Mouse (Mus musculus) R1 (cell line): ENCODE results near the gene Gm20671.
"Not testable (repeated sequence)": the region's sequence is repeated elsewhere in the genome, so short reads cannot be mapped to it uniquely, and the experiment has no call there.

Experiments used
- DNase-seq: peaks from one replicate; pipeline ENCODE4 v3.0.0-alpha.2; 2018; ENCODE audit warnings: low read depth, low spot score

The Gm20671 gene

GRCm38 (mm10) chr5:32785313-32785915, 41.5 kb downstream of the Gm20671 start, which contains the start of gene Pisd:
Gene Pisd, minus strand, starts transcription at chr5:32785646.
- peak; percentile 96 for DNase-seq

GRCm38 (mm10) chr5:32784726-32785125, 42.2 kb downstream of the Gm20671 start:
- no peak for DNase-seq

- no peak for DNase-seq
Observed at GRCm38 (mm10) chr5:32781596-32781995, 45.3 kb downstream of the Gm20671 start.

GRCm38 (mm10) chr5:32778168-32778567, 48.7 kb downstream of the Gm20671 start:
- DNase-seq, result no peak

- DNase-seq, result peak; percentile 25
Observed at GRCm38 (mm10) chr5:32772361-32772760, 54.5 kb downstream of the Gm20671 start.

- DNase-seq, result no peak
Observed at GRCm38 (mm10) chr5:32767636-32768373, 59.1 kb downstream of the Gm20671 start.

GRCm38 (mm10) chr5:32767004-32767403, 59.9 kb downstream of the Gm20671 start:
- DNase-seq, result no peak

- no peak for DNase-seq
Observed at GRCm38 (mm10) chr5:32761566-32762140, 65.3 kb downstream of the Gm20671 start.

- no peak for DNase-seq
Observed at GRCm38 (mm10) chr5:32760787-32761186, 66.1 kb downstream of the Gm20671 start.

GRCm38 (mm10) chr5:32760352-32760751, 66.6 kb downstream of the Gm20671 start:
- peak; percentile 51 for DNase-seq

GRCm38 (mm10) chr5:32759662-32760061, 67.2 kb downstream of the Gm20671 start:
- DNase-seq, result no peak

- no peak for DNase-seq
Observed at GRCm38 (mm10) chr5:32756141-32756540, 70.8 kb downstream of the Gm20671 start.

- no peak for DNase-seq
Observed at GRCm38 (mm10) chr5:32751736-32752135, 75.2 kb downstream of the Gm20671 start.

- DNase-seq, result no peak
Observed at GRCm38 (mm10) chr5:32748936-32749335, 78.0 kb downstream of the Gm20671 start.

GRCm38 (mm10) chr5:32747650-32748375, 79.1 kb downstream of the Gm20671 start:
- peak; percentile 57 for DNase-seq

- peak; percentile 43 for DNase-seq
Observed at GRCm38 (mm10) chr5:32745705-32746655, 80.9 kb downstream of the Gm20671 start.

GRCm38 (mm10) chr5:32742149-32742548, 84.8 kb downstream of the Gm20671 start:
- DNase-seq, result peak; percentile 31

- DNase-seq, result not testable (repeated sequence)
Observed at GRCm38 (mm10) chr5:32741377-32741776, 85.5 kb downstream of the Gm20671 start.

GRCm38 (mm10) chr5:32740850-32741249, 86.1 kb downstream of the Gm20671 start:
- not testable (repeated sequence) for DNase-seq

- DNase-seq, result no peak
Observed at GRCm38 (mm10) chr5:32740138-32740537, 86.8 kb downstream of the Gm20671 start.

- not testable (repeated sequence) for DNase-seq
Observed at GRCm38 (mm10) chr5:32736770-32737169, 90.1 kb downstream of the Gm20671 start.
